Mouse (Mus musculus) limb, embryonic 14.5 days (tissue): ENCODE measurements around the gene Tmem79. TPM values are rescaled to one million over a fixed set of nuclear protein-coding genes. Genes with fewer than 3 reads are reported as not detected.
"Not testable (repeated sequence)": the region's sequence is repeated elsewhere in the genome, so short reads cannot be mapped to it uniquely, and the experiment has no call there.

Source experiments
- ATAC-seq: fragments of 200-750 bp; cut with Nextera tagmentation; 2 replicates; pipeline ENCODE4 v1.8.0; 2017; ENCODE audit warnings: low read depth, moderate number of reproducible peaks, moderate TSS enrichment; ENCODE audit not compliant: low FRiP score
- DNase-seq: peaks from one replicate; pipeline ENCODE4 v3.0.0-alpha.2; 2015; ENCODE audit warnings: low spot score
- H3K27ac ChIP-seq: fragments of 300-500 bp; sonication (generic); replicated peaks from 2 replicates; pipeline ENCODE4 v1.5.1; 2014; ENCODE audit warnings: low read depth, mild to moderate bottlenecking, low read length, moderate library complexity, mixed read lengths
- H3K27me3 ChIP-seq: fragments of 300-500 bp; sonication (generic); 2 replicates; pipeline ENCODE4 v1.6.1; 2014; ENCODE audit warnings: low read length, mixed read lengths; ENCODE audit not compliant: control insufficient read depth, insufficient read depth
- H3K36me3 ChIP-seq: fragments of 300-500 bp; sonication (generic); 2 replicates; pipeline ENCODE4 v1.6.1; 2014; ENCODE audit warnings: mild to moderate bottlenecking, low read length, moderate library complexity, mixed read lengths; ENCODE audit not compliant: control insufficient read depth, insufficient read depth
- H3K4me1 ChIP-seq: fragments of 300-500 bp; sonication (generic); 2 replicates; pipeline ENCODE4 v1.6.1; 2014; ENCODE audit warnings: antibody characterized with exemption, low read length, mixed read lengths; ENCODE audit not compliant: control insufficient read depth, insufficient read depth
- H3K4me2 ChIP-seq: fragments of 300-500 bp; sonication (generic); replicated peaks from 2 replicates; pipeline ENCODE4 v1.6.1; 2014; ENCODE audit warnings: low read depth, mild to moderate bottlenecking, low read length, moderate library complexity; ENCODE audit not compliant: severe bottlenecking
- H3K4me3 ChIP-seq: fragments of 300-500 bp; sonication (generic); replicated peaks from 2 replicates; pipeline ENCODE4 v1.5.1; 2014; ENCODE audit warnings: low read length
- H3K9ac ChIP-seq: fragments of 300-500 bp; sonication (generic); 2 replicates; pipeline ENCODE4 v1.6.1; 2014; ENCODE audit warnings: mild to moderate bottlenecking, low read depth, low read length, moderate library complexity; ENCODE audit not compliant: severe bottlenecking
- H3K9me3 ChIP-seq: fragments of 300-500 bp; sonication (generic); 2 replicates; pipeline ENCODE4 v1.6.1; 2016; ENCODE audit warnings: low read length; ENCODE audit not compliant: control insufficient read depth
- POLR2A ChIP-seq: fragments of 200-500 bp; IDR thresholded peaks from 2 replicates; pipeline ENCODE4 v1.8.0; 2012; ENCODE audit warnings: inconsistent platforms, mild to moderate bottlenecking, moderate library complexity, borderline replicate concordance; ENCODE audit not compliant: insufficient read depth, insufficient read length; ENCODE audit errors: extremely low read depth
- WGBS: fragments of 180-500 bp; shearing (Covaris S2); extraction: QIAGEN DNeasy Blood & Tissue Kit; methylation state at CpG from one replicate; pipeline ENCODE4 v1.1.7; 2014; 5-methylcytosine and 5-hydroxymethylcytosine counted together
- polyA plus RNA-seq, 2 experiments: library from polyadenylated mRNA; depleted of rRNA in 1 of 2; stranded (reverse) in 1 of 2; unstranded in 1 of 2; fragments of >200 nt; fragmentation: Nextera tagmentation in 1 of 2; extraction: Ambion mirVana in 1 of 2; gene quantifications; 2 replicates each; pipeline versions ENCODE4 v1.2.1 to v1.2.3; 2012 to 2014

The Tmem79 gene
- polyA plus RNA-seq (2012; rRNA removed): 14.3 and 14.4 TPM in 2 replicates
- 19.2 and 22.3 TPM in 2 replicates for polyA plus RNA-seq (2014; fragmentation: Nextera tagmentation; extraction: Ambion mirVana)

DNA sequence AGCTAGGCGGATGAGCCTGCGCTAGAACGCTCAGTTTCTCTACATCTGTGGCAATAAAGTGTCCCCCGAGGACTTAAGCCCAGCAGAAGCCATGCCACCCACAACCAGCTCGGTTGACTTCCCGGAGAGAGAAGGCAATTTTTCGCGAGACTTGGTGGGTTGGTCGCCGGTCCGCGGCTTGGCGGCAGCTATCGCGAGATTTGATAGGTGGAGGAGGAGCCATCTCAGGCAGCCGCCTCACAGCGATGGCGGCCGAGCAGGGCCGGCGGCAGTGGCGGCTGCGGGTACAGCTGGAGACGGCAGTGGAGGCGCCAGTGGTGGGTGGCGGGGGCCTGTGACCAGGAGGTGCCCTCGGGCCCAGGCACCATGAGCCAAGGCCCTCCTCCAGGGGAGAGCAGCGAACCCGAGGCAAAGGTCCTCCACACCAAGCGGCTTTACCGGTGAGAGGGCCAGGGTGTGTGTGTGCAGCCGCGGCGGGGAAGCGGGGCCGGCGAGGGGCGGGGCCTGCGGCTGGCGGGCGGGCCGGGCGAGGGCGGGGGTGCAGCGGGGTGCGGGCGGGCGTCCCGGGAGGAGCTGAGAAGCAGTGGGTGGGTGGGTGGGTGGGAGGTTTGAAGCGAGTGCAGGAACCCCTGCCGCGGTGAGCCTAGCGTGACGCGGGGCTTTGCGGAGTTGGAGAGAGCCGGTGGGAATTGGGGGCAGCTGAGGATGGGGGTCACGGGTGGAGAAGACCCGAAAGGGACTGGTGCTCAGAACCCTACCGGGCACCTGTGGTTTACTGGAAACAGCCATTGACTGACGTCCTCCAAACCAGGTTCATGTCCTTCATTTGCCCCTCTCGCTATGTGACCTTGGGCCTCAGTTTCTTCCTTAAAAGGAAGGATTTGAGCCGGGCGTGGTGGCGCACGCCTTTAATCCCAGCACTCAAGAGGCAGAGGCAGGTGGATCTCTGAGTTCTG lies at the start of gene Tmem79, which contains the start of gene Smg5:
TSS of gene Tmem79 (minus strand) at position 91 of the 956 bp plus-strand sequence.
TSS of gene Smg5 (plus strand) at position 203 of the 956 bp plus-strand sequence.
- Histone ChIP-seq H3K9me3 (no peaks in the 10 kb centered on the region), H3K27ac (peak within 1 kb of the TSS; percentile 92), H3K27me3 (no peaks in the 10 kb centered on the region), H3K4me1 (peaks cover 12% of the 10 kb centered on the region), H3K36me3 (0 out of 2 replicates have a peak, but pooled peaks cover 3% of the 10 kb centered on the region), H3K4me2 (peak within 1 kb of the TSS; percentile 64), H3K9ac (peak within 1 kb of the TSS; percentile 90), H3K4me3 (peak within 1 kb of the TSS; percentile 80)
- peak; percentile 95 for TF ChIP-seq POLR2A
- WGBS: 1% methylated on average over 30 of the region's 66 CpGs
- peak; percentile 96 for ATAC-seq
- peak; percentile 96 for DNase-seq

DNA sequence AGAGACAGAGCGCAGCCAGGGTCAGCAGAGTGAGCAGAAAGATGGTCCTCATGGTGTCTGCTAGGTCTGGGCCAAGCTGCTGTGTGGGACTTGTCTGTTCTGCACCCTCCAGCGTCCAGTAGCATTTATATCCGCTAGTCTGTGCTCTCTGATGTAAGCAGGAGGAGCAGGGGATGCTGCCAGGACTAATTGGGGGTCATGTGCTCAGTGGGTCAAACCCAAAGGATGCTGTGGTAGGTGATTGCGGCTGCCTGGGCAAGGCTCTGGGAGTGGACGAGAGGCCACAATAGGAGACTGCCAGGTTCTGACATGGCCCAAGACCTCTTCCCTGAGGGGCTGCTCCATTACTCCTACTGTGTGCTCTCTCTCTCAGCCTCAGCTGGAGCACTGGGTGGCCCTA lies 48.4 kb upstream of the Tmem79 start, which contains the start of gene Bglap:
TSS of gene Bglap (minus strand) at position 101 of the 400 bp plus-strand sequence.
- no peak for ATAC-seq
- Histone ChIP-seq H3K27me3 (no peaks in the 10 kb centered on the region), H3K4me3 (no peak within 1 kb of the TSS), H3K9me3 (no peaks in the 10 kb centered on the region), H3K4me1 (no peaks in the 10 kb centered on the region), H3K9ac (no peak within 1 kb of the TSS), H3K36me3 (no peaks in the 10 kb centered on the region), H3K4me2 (no peak within 1 kb of the TSS), H3K27ac (no peak within 1 kb of the TSS)
- WGBS: 60% methylated on average over 5 of the region's 5 CpGs
- DNase-seq: no peak
- no peak for TF ChIP-seq POLR2A

DNA sequence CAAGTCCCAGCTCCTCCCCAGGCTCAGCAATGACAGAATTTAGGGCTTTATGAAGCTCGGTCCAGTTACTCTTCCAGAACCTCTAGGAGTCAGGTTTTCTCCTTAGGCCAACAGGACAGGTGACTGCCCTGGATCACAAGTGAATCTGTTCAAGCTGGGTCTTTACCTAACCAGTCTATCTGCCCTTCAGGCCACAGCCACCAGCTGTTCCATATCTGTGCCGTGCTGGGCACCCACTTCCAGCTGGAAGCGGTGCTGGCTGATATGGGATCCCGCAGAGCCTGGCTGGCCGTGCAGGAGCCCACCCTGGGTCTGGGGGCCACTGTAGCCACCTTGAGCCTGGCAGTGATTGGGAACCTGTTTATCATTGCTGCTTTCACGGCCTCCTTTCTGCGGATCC lies 46.4 kb upstream of the Tmem79 start:
- not testable (repeated sequence) for ATAC-seq, H3K4me2 ChIP-seq

DNA sequence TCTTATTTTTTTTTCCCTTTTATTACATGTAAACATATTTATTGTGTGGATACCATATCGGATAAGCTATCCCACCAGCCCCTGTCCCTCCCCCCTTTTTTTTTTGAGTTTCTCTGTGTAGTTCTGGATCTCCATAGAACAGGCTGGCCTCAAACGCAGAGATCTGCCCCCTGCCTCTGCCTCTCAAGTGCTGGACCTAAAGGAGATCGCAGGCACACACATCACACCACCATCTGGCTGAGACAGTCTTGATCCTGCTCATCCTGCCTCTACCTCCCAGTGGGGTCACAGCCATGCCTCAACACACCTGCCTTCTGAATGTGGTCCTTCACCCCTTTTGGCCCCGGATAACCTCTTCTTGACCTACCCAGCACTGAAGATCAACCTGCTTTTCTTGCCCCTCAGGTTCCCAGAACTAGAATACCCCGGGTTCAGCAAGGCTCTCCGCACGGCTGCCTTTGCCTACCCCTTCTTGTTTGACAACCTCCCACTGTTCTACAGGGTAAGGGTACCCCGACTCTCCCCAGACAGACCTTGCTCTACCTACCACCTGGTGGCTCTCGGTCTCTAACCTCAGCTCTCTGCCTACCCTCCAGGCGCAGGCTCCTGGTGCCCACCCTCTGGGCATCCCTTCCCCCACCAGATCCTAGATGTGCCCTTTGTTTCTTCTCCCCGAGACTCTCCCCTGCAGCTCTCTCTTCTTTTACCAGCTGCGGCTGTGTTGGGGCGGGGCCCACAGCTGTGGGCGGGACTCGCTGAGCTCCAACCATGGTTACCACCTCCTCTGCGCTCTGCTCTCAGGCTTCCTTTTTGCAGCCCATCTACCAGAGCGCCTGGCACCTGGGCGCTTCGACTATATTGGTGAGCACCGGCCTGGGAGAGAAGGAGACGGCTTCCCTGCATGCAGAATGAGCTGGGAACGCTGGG lies 45.7 kb upstream of the Tmem79 start:
- 11% methylated on average over 17 of the region's 22 CpGs for WGBS
- H3K9ac ChIP-seq: peak overlapping the region; percentile 38; the same call in 1 of the 2 replicates

More for the DNA sequence above, 46.4 kb upstream of the Tmem79 start:
- H3K36me3 ChIP-seq, H3K27ac ChIP-seq, H3K27me3 ChIP-seq, H3K4me1 ChIP-seq, H3K9me3 ChIP-seq, H3K4me3 ChIP-seq, H3K9ac ChIP-seq, DNase-seq: not testable (repeated sequence)
- 17% methylated on average over 1 of the region's 7 CpGs for WGBS

DNA sequence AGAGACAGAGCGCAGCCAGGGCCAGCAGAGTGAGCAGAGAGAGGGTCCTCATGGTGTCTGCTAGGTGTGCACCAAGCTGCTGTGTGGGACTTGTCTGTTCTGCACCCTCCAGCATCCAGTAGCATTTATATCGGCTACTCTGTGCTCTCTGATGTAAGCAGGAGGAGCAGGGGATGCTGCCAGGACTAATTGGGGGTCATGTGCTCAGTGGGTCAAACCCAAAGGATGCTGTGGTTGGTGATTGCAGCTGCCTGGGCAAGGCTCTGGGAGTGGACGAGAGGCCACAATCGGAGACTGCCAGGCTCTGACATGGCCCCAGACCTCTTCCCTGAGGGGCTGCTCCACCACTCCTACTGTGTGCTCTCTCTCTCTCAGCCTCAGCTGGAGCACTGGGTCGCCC lies 42.7 kb upstream of the Tmem79 start, which contains the start of gene Bglap2:
TSS of gene Bglap2 (minus strand) at position 101 of the 400 bp plus-strand sequence.
- not testable (repeated sequence) for DNase-seq, H3K27ac ChIP-seq, H3K27me3 ChIP-seq, H3K4me1 ChIP-seq, ATAC-seq, H3K4me2 ChIP-seq, H3K36me3 ChIP-seq, H3K9ac ChIP-seq, H3K4me3 ChIP-seq, H3K9me3 ChIP-seq
- 72% methylated on average over 4 of the region's 5 CpGs for WGBS

More for the DNA sequence above, 45.7 kb upstream of the Tmem79 start:
- H3K4me1 ChIP-seq, H3K27ac ChIP-seq, H3K36me3 ChIP-seq, H3K27me3 ChIP-seq, H3K9me3 ChIP-seq: not testable (repeated sequence)
- peak; percentile 81 for ATAC-seq
- DNase-seq: peak; percentile 26
- Histone ChIP-seq H3K4me3 (peak overlapping the region; percentile 21), H3K4me2 (peak overlapping the region; percentile 47)

DNA sequence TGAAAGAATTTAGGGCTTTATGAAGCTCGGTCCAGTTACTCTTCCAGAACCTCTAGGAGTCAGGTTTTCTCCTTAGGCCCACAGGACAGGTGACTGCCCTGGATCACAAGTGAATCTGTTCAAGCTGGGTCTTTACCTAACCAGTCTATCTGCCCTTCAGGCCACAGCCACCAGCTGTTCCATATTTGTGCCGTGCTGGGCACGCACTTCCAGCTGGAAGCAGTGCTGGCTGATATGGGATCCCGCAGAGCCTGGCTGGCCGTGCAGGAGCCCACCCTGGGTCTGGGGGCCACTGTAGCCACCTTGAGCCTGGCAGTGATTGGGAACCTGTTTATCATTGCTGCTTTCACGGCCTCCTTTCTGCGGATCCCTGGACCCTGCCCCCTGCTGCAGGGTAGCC lies 40.7 kb upstream of the Tmem79 start:
- not testable (repeated sequence) for DNase-seq, H3K36me3 ChIP-seq, H3K27me3 ChIP-seq, H3K4me1 ChIP-seq, H3K9me3 ChIP-seq
- H3K4me2 ChIP-seq: peak overlapping the region; percentile 30
- H3K9ac ChIP-seq: peak overlapping the region; percentile 34; the same call in 1 of the 2 replicates
- ATAC-seq: peak; percentile 32; the same call in 1 of the 2 replicates
- 0 out of 2 replicates have a peak overlapping the region, but pooled peaks have one; percentile 6 for H3K4me3 ChIP-seq
- 15% methylated on average over 6 of the region's 7 CpGs for WGBS
- 0 out of 2 replicates have a peak overlapping the region, but pooled peaks have one; percentile 26 for H3K27ac ChIP-seq
